Mouse (Mus musculus): Measurements from ENCODE around the gene Btbd3.

DNA sequence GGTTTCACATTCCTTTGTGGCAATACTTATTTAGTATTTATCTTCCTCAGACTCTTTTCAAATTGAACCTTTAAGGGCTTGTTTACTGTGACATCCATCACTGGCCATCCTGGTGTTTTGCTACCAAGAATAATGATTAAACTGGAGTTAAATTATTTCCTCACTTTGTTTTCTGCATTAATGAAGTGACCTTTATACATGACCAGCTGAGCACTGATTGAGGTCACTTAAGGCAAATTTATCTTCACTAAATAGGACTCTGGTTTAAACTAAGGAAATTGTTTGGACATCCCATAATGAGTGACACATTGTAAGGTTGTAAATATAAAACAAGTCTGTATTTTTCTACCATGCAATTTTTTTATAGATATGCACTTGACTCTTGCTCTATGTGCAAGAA is 235.8 kb downstream of the Btbd3 start:
- TF ChIP-seq CTCF (IDR thresholded peaks at IDR 0.05; ENCODE audit: borderline replicate concordance, insufficient read depth, low read length) = no peak
- TF ChIP-seq POLR2A (IDR thresholded peaks at IDR 0.05; ENCODE audit: low read depth, low read length) = no peak
